Mouse (Mus musculus) forebrain, embryonic 14.5 days (tissue): ENCODE measurements around the gene Polr1c. TPM values are rescaled to one million over a fixed set of nuclear protein-coding genes. Genes with fewer than 3 reads are reported as not detected.

Source experiments
- ATAC-seq: fragments of 200-750 bp; cut with Nextera tagmentation; 2 replicates; pipeline ENCODE4 v1.8.0; 2017; ENCODE audit warnings: mild to moderate bottlenecking, moderate library complexity
- DNase-seq: peaks from one replicate; pipeline ENCODE4 v3.0.0-alpha.2; 2015; ENCODE audit warnings: low spot score
- H3K27ac ChIP-seq: fragments of 300-500 bp; sonication (generic); 2 replicates; pipeline ENCODE4 v1.5.1; 2014; ENCODE audit warnings: low read depth, mild to moderate bottlenecking, control low read depth, low read length, moderate library complexity
- H3K27me3 ChIP-seq: fragments of 300-500 bp; sonication (generic); replicated peaks from 2 replicates; pipeline ENCODE4 v1.6.1; 2014; ENCODE audit warnings: low read length, control low read depth, mixed read lengths; ENCODE audit not compliant: control insufficient read depth, insufficient read depth
- H3K36me3 ChIP-seq: fragments of 300-500 bp; sonication (generic); 2 replicates; pipeline ENCODE4 v1.6.1; 2014; ENCODE audit warnings: low read length, control low read depth; ENCODE audit not compliant: control insufficient read depth, insufficient read depth
- H3K4me1 ChIP-seq: fragments of 300-500 bp; sonication (generic); 2 replicates; pipeline ENCODE4 v1.6.1; 2014; ENCODE audit warnings: antibody characterized with exemption, low read length, control low read depth; ENCODE audit not compliant: control insufficient read depth, insufficient read depth
- H3K4me2 ChIP-seq: fragments of 300-500 bp; sonication (generic); 2 replicates; pipeline ENCODE4 v1.6.1; 2014; ENCODE audit warnings: mild to moderate bottlenecking, control low read depth, low read length
- H3K4me3 ChIP-seq: fragments of 300-500 bp; sonication (generic); 2 replicates; pipeline ENCODE4 v1.5.1; 2014; ENCODE audit warnings: low read depth, low read length, control low read depth
- H3K9ac ChIP-seq: fragments of 300-500 bp; sonication (generic); 2 replicates; pipeline ENCODE4 v1.6.1; 2014; ENCODE audit warnings: mild to moderate bottlenecking, low read length, control low read depth, moderate library complexity
- H3K9me3 ChIP-seq: fragments of 300-500 bp; sonication (generic); replicated peaks from 2 replicates; pipeline ENCODE4 v1.6.1; 2016; ENCODE audit warnings: low read length, control low read depth, mixed read lengths; ENCODE audit not compliant: control insufficient read depth
- WGBS: fragments of 180-500 bp; shearing (Covaris S2); extraction: QIAGEN DNeasy Blood & Tissue Kit; methylation state at CpG from one replicate; pipeline ENCODE4 v1.1.7; 2014; 5-methylcytosine and 5-hydroxymethylcytosine counted together
- microRNA counts: library from miRNA; unstranded; fragments of <30 nt; microRNA quantifications from one replicate; lab custom pipeline; 2016
- microRNA-seq: library from miRNA; unstranded; fragments of <30 nt; microRNA quantifications from one replicate; pipeline ENCODE4, GENCODE M21; 2016
- polyA plus RNA-seq: library from polyadenylated mRNA; unstranded; fragments of >200 nt; fragmentation: Nextera tagmentation; extraction: Ambion mirVana; gene quantifications from 2 replicates; pipeline ENCODE4 v1.2.1, GENCODE M21; 2014

Gene Polr1c
- polyA plus RNA-seq, 1 experiment from 2014 or later, result 106 TPM

GRCm38 (mm10) chr17:46210550-46210949, 37.3 kb downstream of the Polr1c start:
- Histone ChIP-seq H3K4me1 (no peaks in the 10 kb centered on the region), H3K27ac (no peak overlapping the region), H3K36me3 (peaks cover 83% of the 10 kb centered on the region), H3K9ac (no peak overlapping the region), H3K27me3 (no peaks in the 10 kb centered on the region), H3K4me2 (no peak overlapping the region), H3K4me3 (no peak overlapping the region), H3K9me3 (no peaks in the 10 kb centered on the region)
- DNase-seq, result no peak
- WGBS, result 91% methylated on average over 3 of the region's 3 CpGs
- no peak for ATAC-seq

- no peak for DNase-seq
- H3K27ac ChIP-seq, result no peak overlapping the region
- peaks cover 11% of the 10 kb centered on the region for H3K4me1 ChIP-seq
- no peak for ATAC-seq
- no peaks in the 10 kb centered on the region for H3K9me3 ChIP-seq
- H3K27me3 ChIP-seq, result no peaks in the 10 kb centered on the region
- no peak overlapping the region for H3K4me2 ChIP-seq
- peaks cover 57% of the 10 kb centered on the region for H3K36me3 ChIP-seq
- no peak overlapping the region for H3K9ac ChIP-seq
- H3K4me3 ChIP-seq, result no peak overlapping the region
Observed at GRCm38 (mm10) chr17:46206676-46207075, 41.2 kb downstream of the Polr1c start.

GRCm38 (mm10) chr17:46203078-46203477, 44.8 kb downstream of the Polr1c start:
- Histone ChIP-seq H3K4me2 (peak overlapping the region; percentile 81), H3K4me1 (peaks cover 14% of the 10 kb centered on the region), H3K27ac (peak overlapping the region; percentile 70; the same call in 1 of the 2 replicates), H3K27me3 (no peaks in the 10 kb centered on the region), H3K4me3 (peak overlapping the region; percentile 82), H3K9ac (peak overlapping the region; percentile 88), H3K9me3 (no peaks in the 10 kb centered on the region), H3K36me3 (peaks cover 34% of the 10 kb centered on the region)
- no peak for ATAC-seq
- DNase-seq, result no peak
- WGBS, result under 1% methylated on average over 20 of the region's 20 CpGs

- peak; percentile 97 for DNase-seq
- Histone ChIP-seq H3K4me3 (peak within 1 kb of the TSS; percentile 82), H3K27me3 (no peaks in the 10 kb centered on the region), H3K9ac (peak within 1 kb of the TSS; percentile 88), H3K4me2 (peak within 1 kb of the TSS; percentile 83), H3K9me3 (no peaks in the 10 kb centered on the region), H3K27ac (peak within 1 kb of the TSS; percentile 86), H3K4me1 (peaks cover 14% of the 10 kb centered on the region), H3K36me3 (peaks cover 34% of the 10 kb centered on the region)
- under 1% methylated on average over 65 of the region's 66 CpGs for WGBS
- peak; percentile 96 for ATAC-seq
Observed at GRCm38 (mm10) chr17:46202421-46203071, 45.3 kb downstream of the Polr1c start, which contains the start of the genes Polh and Xpo5. TSS of gene Polh (minus strand) at chr17:46202645. TSS of gene Xpo5 (plus strand) at chr17:46202782.

- Histone ChIP-seq H3K9ac (peak overlapping the region; percentile 82), H3K27ac (no peak overlapping the region), H3K27me3 (no peaks in the 10 kb centered on the region), H3K4me2 (peak overlapping the region; percentile 83), H3K4me1 (peaks cover 14% of the 10 kb centered on the region), H3K4me3 (peak overlapping the region; percentile 82), H3K36me3 (peaks cover 34% of the 10 kb centered on the region), H3K9me3 (no peaks in the 10 kb centered on the region)
- no peak for DNase-seq
- WGBS, result 54% methylated on average over 6 of the region's 6 CpGs
- ATAC-seq, result no peak
Observed at GRCm38 (mm10) chr17:46201151-46201550, 46.7 kb downstream of the Polr1c start.

MicroRNA genes within 50 kb of the gene (microRNA counts, 519-probe panel; counts per million panel counts)
- microRNA mmu-miR-693-3p (lab: Ali Mortazavi, UCI) (not detected), microRNA mmu-miR-693-5p (lab: Ali Mortazavi, UCI) (not detected)

Small RNA genes within 50 kb of the gene (microRNA-seq; reads per million reads assigned to microRNA genes)
- not detected for gene Mir693

Other genes starting within 250 kb of the Polr1c start
- 2.3 and 2.6 TPM in 2 replicates for gene Vegfa, start 215.7 kb downstream of the Polr1c start, polyA plus RNA-seq
- gene Mrps18a, start 137.1 kb downstream of the Polr1c start, polyA plus RNA-seq, result 135 and 141 TPM in 2 replicates
- gene Rsph9, start 103.8 kb downstream of the Polr1c start, polyA plus RNA-seq, result 46.8 and 47.3 TPM in 2 replicates
- 29.5 and 31.6 TPM in 2 replicates for gene Mad2l1bp, start 94.5 kb downstream of the Polr1c start, polyA plus RNA-seq
- gene Gtpbp2, start 87.0 kb downstream of the Polr1c start, polyA plus RNA-seq, result 21.6 and 26.3 TPM in 2 replicates
- 4.5 and 6.3 TPM in 2 replicates for gene Polh, start 45.4 kb downstream of the Polr1c start, polyA plus RNA-seq
- gene Xpo5, start 45.3 kb downstream of the Polr1c start, polyA plus RNA-seq, result 50.5 and 50.9 TPM in 2 replicates
- gene Yipf3, start within 50 bp of the Polr1c start, polyA plus RNA-seq, result 97.5 and 102 TPM in 2 replicates
- 9.8 and 10.6 TPM in 2 replicates for gene Lrrc73, start 5.5 kb upstream of the Polr1c start, polyA plus RNA-seq
- 22.8 and 23.9 TPM in 2 replicates for gene Tjap1, start 35.0 kb upstream of the Polr1c start, polyA plus RNA-seq
- gene Dlk2, start 49.4 kb upstream of the Polr1c start, polyA plus RNA-seq, result 5.2 and 6.4 TPM in 2 replicates
- 4.3 and 6.7 TPM in 2 replicates for gene Abcc10, start 80.3 kb upstream of the Polr1c start, polyA plus RNA-seq
- 10.7 and 13.0 TPM in 2 replicates for gene Zfp318, start 135.7 kb upstream of the Polr1c start, polyA plus RNA-seq
- gene Crip3, start 180.9 kb upstream of the Polr1c start, polyA plus RNA-seq, result 0.93 and 1.2 TPM in 2 replicates
- gene Slc22a7, start 190.4 kb upstream of the Polr1c start, polyA plus RNA-seq, result not detected in 2 replicates
- gene Ttbk1, start 239.6 kb upstream of the Polr1c start, polyA plus RNA-seq, result 3.8 and 4.8 TPM in 2 replicates
- 33.0 and 41.6 TPM in 2 replicates for gene Dnph1, start 248.7 kb upstream of the Polr1c start, polyA plus RNA-seq